Mouse (Mus musculus) CH12.LX (cell line): ENCODE results near the gene Dixdc1.

Experiments used
- HCFC1 ChIP-seq: IDR thresholded peaks from 2 replicates; pipeline ENCODE4 v1.6.1; 2012; ENCODE audit warnings: low read depth, mild to moderate bottlenecking, inconsistent platforms, low read length, improper control_type of control experiment
- IRF4 ChIP-seq: IDR thresholded peaks from 2 replicates; pipeline ENCODE4 v1.6.1; 2014; ENCODE audit warnings: low read depth, mild to moderate bottlenecking, inconsistent platforms, low read length, improper control_type of control experiment
- KAT2A ChIP-seq: IDR thresholded peaks from 2 replicates; pipeline ENCODE4 v1.6.1; 2012; ENCODE audit warnings: low read length, improper control_type of control experiment, inconsistent platforms; ENCODE audit not compliant: insufficient replicate concordance
- MAX ChIP-seq: IDR thresholded peaks from 2 replicates; pipeline ENCODE4 v1.6.1; 2011; ENCODE audit warnings: low read length, improper control_type of control experiment
- PAX5 ChIP-seq: IDR thresholded peaks from 2 replicates; pipeline ENCODE4 v1.6.1; 2012; ENCODE audit warnings: low read length, inconsistent platforms, mixed read lengths
- POLR2A ChIP-seq: IDR thresholded peaks from 2 replicates; pipeline ENCODE4 v1.6.1; 2011; ENCODE audit warnings: low read depth, mild to moderate bottlenecking, improper control_type of control experiment, low read length
- ZKSCAN1 ChIP-seq: IDR thresholded peaks from 2 replicates; pipeline ENCODE4 v1.6.1; 2012; ENCODE audit warnings: low read depth, inconsistent platforms, low read length, improper control_type of control experiment, borderline replicate concordance

DNA sequence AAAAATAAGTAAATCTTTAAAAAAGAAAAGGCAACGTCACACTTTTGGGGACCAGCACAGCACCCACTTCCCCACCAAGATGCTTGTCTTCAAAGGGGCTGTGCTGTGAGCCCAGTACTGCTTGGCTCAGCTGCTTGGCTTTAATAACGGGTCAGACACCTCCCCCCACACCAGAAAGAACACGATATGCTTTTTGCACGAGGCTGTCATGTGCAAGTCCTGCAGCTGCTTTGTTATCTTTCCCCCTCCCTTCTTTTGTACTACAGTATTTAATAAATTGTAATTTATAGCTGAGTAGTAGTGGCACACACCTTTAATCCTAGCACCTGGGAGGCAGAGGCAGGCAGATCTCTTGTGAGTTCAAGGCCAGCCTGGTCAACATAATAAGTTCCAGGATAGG lies 20.4 kb downstream of the Dixdc1 start:
- TF ChIP-seq POLR2A: no peak
- no peak for TF ChIP-seq KAT2A
- TF ChIP-seq IRF4: no peak
- no peak for TF ChIP-seq ZKSCAN1
- TF ChIP-seq MAX: no peak
- no peak for TF ChIP-seq PAX5
- TF ChIP-seq HCFC1: no peak
